Mouse (Mus musculus) bone marrow macrophage, adult 2 months (primary cell): ENCODE measurements around the gene Csgalnact2. TPM values are rescaled to one million over a fixed set of nuclear protein-coding genes. Genes with fewer than 3 reads are reported as not detected.

Experiments used
- H3K27ac ChIP-seq: 2 replicates; pipeline ENCODE4 v1.5.1; 2012; ENCODE audit warnings: low read depth, low read length; ENCODE audit not compliant: insufficient read depth
- H3K4me1 ChIP-seq: 2 replicates; pipeline ENCODE4 v1.6.1; 2012; ENCODE audit warnings: low read length; ENCODE audit not compliant: control insufficient read depth, insufficient read depth
- H3K4me3 ChIP-seq: 2 replicates; pipeline ENCODE4 v1.5.1; 2012; ENCODE audit warnings: mild to moderate bottlenecking, low read length, moderate library complexity; ENCODE audit not compliant: insufficient read depth
- CTCF ChIP-seq: IDR thresholded peaks from 2 replicates; pipeline ENCODE4 v1.5.1; 2012; ENCODE audit warnings: low read depth, mild to moderate bottlenecking, low read length, moderate library complexity
- POLR2A ChIP-seq: IDR thresholded peaks from 2 replicates; pipeline ENCODE4 v1.6.1; 2012; ENCODE audit warnings: mild to moderate bottlenecking, low read depth, low read length, borderline replicate concordance
- polyA plus RNA-seq: library from polyadenylated mRNA; stranded (reverse); fragments of >200 nt; gene quantifications from 2 replicates; pipeline ENCODE4 v1.2.4, GENCODE M21; 2012; ENCODE audit not compliant: missing spikeins, insufficient read depth, insufficient read length

Gene Csgalnact2
- polyA plus RNA-seq, 1 experiment: 49.9 TPM

DNA sequence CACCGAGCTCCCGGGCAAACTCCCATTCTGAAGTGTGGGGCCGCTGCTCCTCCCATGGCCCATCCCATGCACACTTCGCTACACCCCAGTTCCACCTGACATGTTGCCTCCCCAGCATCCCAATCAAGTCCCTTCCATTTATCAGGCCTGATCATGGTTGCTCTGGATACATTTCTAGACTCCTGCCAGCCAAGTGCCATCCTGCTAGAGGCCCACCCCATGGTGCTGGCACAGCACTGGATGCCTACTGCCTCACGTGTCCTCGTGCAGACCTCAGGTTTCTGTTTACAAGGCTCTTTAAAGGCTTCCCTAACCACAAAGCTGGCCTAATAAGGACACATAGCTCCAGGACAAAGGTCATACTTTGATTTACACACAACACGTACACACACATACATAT is 32.4 kb upstream of the Csgalnact2 start:
- Histone ChIP-seq H3K4me1 (no peaks in the 10 kb centered on the region), H3K27ac (no peak overlapping the region), H3K4me3 (no peak overlapping the region)
- TF ChIP-seq POLR2A (no peak), CTCF (no peak)

DNA sequence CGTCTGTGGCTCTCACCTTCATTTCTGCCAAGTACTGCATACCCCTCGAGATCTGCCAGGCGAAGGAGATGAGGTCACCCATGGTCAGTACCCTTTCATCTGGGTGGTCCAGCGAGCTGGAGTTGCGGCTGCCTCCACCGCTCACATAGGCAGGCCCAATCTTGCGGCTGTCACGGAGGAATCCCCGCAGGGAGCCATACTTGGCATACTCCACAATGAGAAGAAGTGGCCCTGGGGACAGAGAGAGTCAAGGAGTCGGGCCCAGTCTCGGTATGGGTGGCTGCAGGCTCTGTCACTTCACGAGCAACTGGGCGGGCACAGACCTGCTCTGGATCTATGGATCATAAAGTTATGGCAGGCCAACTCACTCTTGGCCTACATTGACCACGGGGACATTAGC is 29.2 kb upstream of the Csgalnact2 start:
- Histone ChIP-seq H3K4me3 (no peak overlapping the region), H3K4me1 (no peaks in the 10 kb centered on the region), H3K27ac (no peak overlapping the region)
- TF ChIP-seq CTCF: no peak
- TF ChIP-seq POLR2A: no peak

DNA sequence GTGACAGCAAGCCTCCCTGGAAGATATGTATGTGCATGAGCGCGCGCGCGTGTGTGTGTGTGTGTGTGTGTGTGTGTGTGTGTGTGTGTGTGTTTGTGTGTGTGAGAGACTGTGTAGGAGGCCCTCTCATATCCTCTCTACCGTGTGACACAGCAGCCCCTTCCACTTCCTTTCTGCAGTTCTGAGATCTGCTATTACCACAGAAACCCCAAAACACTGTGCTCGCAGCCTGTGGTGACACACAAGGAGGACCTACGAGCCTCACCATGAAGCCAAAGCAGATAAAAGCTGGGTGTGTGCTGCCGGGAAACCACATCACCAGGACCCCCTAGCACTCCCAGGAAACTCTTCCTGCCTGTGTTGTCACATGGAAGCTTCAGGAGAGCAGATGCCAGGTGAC is 28.1 kb upstream of the Csgalnact2 start:
- TF ChIP-seq CTCF: no peak
- no peak for TF ChIP-seq POLR2A
- no peaks in the 10 kb centered on the region for H3K4me1 ChIP-seq
- no peak overlapping the region for H3K4me3 ChIP-seq
- no peak overlapping the region for H3K27ac ChIP-seq

DNA sequence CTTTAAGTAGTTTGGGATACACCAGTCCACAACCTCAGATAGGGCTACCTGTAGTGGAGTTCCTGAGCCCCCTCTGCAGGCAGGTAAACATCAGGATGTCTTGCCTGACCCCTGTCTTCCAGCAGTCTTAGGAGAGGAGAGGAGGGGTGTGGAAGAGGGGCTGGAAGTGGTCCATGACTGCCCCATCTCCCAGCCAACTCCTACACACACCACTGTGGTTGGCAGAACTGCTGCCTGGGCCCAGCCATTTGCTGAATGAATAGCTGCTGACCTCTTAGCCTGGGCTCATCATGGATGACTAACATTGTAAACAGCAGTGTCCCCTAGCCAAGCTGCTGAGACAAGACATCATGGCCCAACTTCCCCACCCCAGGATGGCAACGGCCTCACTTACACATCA is 26.6 kb upstream of the Csgalnact2 start:
- Histone ChIP-seq H3K4me3 (no peak overlapping the region), H3K27ac (no peak overlapping the region), H3K4me1 (no peaks in the 10 kb centered on the region)
- TF ChIP-seq POLR2A: no peak

DNA sequence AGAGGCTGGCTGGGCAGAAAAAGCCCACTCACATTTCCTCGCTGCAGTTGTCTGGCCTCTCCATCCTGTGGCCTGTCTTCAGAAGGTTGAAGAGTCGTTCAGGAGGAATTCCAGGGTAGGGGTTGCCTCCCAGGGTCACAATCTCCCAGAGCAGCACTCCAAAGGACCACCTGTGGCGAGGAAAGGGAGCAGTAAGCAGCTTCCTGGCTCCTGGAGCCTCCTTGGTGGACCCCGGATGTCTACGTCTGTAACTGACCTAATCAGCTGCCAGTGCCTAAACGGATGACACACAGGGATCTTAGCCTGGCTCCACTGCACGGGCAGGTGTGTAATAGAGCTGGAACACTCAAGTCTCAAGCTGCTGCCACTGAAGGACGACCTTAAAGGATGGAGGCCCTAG is 25.8 kb upstream of the Csgalnact2 start:
- TF ChIP-seq CTCF (no peak), POLR2A (no peak)
- Histone ChIP-seq H3K27ac (no peak overlapping the region), H3K4me3 (no peak overlapping the region), H3K4me1 (no peaks in the 10 kb centered on the region)

DNA sequence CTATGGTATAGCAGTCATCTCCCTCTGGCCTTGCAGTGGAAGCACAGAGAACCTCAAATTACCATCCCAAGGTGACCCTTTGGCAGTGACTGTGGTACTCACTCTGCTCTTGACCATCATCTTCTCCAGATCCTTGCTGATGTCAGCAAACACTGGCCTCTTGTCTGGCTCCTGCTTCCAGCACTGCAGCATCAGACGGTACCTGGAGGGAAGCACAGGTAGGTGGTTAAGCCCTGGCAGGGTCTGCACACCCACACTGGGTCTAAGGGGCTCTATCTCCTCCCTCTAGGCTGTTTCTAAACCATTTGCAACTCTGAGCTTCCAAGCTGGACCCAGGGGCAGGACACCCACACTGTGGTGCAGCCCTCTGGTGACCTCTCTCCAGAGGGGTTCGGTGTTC is 24.1 kb upstream of the Csgalnact2 start:
- H3K4me3 ChIP-seq: no peak overlapping the region
- no peaks in the 10 kb centered on the region for H3K4me1 ChIP-seq
- no peak for TF ChIP-seq POLR2A
- TF ChIP-seq CTCF: no peak
- H3K27ac ChIP-seq: no peak overlapping the region

DNA sequence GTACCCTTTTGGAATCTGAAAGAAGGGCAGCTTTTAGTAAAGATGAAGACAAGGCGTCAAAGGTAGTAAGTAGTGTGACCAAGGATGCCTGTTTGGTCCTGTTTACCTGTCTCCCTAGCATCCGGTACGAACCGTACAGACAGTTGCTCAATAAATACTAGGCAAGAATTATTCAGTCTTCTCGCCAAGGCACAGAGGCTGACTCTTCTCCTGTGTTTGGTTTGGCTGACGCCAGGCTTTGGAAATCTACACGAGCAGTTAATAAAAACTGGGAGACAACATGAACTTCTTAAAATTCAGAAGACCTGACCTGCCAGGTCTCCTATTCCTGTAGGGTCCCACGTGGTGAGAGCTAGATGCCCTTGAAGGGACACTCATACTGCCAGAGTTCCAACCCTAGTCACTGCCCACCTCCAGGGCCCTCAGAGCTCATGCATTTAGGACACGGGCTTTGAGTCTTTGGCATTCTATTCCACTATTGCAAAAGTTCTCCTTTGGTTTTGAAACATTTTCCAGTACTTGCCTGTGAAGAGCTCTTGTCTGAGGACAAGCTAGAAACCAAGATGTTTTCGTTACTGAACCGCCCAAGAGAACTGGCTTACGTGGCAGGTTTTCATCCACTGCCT is 23.6 kb upstream of the Csgalnact2 start:
- Histone ChIP-seq H3K4me1 (no peaks in the 10 kb centered on the region), H3K4me3 (no peak overlapping the region), H3K27ac (no peak overlapping the region)
- TF ChIP-seq CTCF (no peak), POLR2A (no peak)

DNA sequence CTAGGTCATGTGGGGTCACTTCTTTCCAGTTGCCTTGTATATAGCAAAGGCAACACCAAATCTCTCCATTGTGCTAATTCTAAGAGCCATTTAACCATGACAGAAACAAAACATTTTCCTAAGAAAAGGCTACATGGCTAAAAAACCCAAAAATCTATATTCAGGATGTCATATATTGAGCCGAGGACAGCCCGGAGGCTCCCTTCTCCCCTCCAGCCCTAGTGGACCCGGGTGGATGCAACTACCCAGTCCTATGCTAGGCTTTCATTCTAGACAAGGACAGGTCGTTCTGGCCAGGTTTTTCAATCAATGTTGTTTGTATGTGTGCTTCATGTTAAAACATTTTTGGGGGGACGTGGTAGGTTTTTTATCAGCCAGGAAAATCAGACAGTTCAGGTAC is 14.2 kb upstream of the Csgalnact2 start:
- Histone ChIP-seq H3K4me3 (no peak overlapping the region), H3K27ac (no peak overlapping the region), H3K4me1 (peaks cover 11% of the 10 kb centered on the region)
- TF ChIP-seq CTCF: no peak
- no peak for TF ChIP-seq POLR2A

DNA sequence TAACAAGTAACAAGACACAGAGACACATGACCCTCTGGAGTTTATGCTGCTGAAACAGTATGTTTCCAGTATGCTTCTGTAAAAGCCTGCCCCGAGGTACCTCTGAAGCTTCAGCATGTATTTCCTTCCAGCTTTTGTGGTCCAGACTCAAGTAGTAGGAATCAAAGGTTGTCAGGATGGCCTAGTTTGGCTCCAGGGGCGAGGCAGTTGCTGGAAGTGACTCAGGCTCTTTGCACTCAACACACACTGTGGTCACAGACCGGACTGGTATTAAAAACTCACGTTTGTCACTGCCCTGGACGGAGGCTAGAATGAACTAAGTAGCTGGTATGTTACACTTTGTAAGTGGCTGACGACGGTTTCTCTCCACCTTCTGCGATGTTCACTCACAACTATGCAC is 12.0 kb upstream of the Csgalnact2 start:
- no peak for TF ChIP-seq CTCF
- no peak for TF ChIP-seq POLR2A
- Histone ChIP-seq H3K4me1 (peaks cover 11% of the 10 kb centered on the region), H3K4me3 (no peak overlapping the region), H3K27ac (peak overlapping the region; percentile 32; the same call in 1 of the 2 replicates)

DNA sequence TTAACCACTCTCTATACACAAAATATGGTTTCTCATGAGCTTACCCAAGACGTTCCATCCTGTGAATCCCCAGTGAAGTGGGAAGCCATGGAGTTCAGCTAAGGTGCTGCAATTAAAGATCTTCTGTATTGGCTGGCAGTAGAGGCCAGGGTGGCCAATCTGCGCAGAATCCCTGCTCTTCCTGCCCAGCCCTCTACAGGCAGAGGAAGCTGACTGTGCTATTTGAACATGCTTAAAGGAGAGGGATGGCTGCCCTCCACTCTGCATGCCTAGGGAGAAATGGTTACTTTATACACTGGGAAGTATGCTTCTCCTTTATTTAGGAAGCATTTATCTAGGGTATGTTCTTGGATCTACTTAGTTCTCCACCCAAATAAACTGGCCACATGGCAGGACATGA is 11.6 kb upstream of the Csgalnact2 start:
- H3K4me1 ChIP-seq: peaks cover 11% of the 10 kb centered on the region
- peak overlapping the region; percentile 12; the same call in 1 of the 2 replicates for H3K27ac ChIP-seq
- H3K4me3 ChIP-seq: no peak overlapping the region
- TF ChIP-seq CTCF (no peak), POLR2A (no peak)

DNA sequence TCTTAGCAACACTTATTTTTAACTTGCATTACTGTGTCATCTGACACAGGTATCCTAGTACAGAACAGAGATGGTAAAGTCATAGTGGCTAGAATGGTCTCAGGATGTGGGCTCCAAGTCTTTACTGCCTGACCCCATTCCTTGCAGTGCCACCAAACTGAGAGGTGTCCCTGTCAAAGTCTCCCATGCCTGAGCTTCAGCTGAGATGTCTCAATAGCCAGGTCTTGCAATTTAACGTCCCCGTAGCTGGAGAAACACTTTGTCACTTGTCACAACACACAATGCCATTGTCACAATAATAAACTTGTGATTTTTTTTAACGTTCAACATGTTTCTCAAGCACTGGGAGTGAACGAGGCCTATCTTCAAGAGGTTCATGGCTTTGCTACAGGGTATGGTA is 11.2 kb upstream of the Csgalnact2 start:
- Histone ChIP-seq H3K4me3 (no peak overlapping the region), H3K4me1 (peaks cover 11% of the 10 kb centered on the region), H3K27ac (no peak overlapping the region)
- TF ChIP-seq POLR2A (no peak), CTCF (no peak)
